Mouse (Mus musculus) lung, adult 2 months (tissue): ENCODE measurements around the gene Naa40.

ENCODE experiments used
- CTCF ChIP-seq: fragments of 200-500 bp; IDR thresholded peaks from 2 replicates; pipeline ENCODE4 v1.5.1; 2011; ENCODE audit warnings: mild to moderate bottlenecking, low read length, control low read depth; ENCODE audit not compliant: insufficient read depth
- POLR2A ChIP-seq: fragments of 200-500 bp; IDR thresholded peaks from 2 replicates; pipeline ENCODE4 v1.6.1; 2011; ENCODE audit warnings: low read depth, mild to moderate bottlenecking, control low read depth, low read length, borderline replicate concordance; ENCODE audit errors: extremely low read depth

- no peak for TF ChIP-seq POLR2A
- peak; percentile 72 for TF ChIP-seq CTCF
Measured at GRCm38 (mm10) chr19:7234537-7235221, 6.3 kb downstream of the Naa40 start.
